Mouse (Mus musculus): ENCODE data around the gene Syne1. TPM values are rescaled to one million over a fixed set of nuclear protein-coding genes. Genes with fewer than 3 reads are reported as not detected.

Gene Syne1
- total and polyA plus RNA-seq, 3 experiments = 29.0 to 66.6 (median 53.6) TPM

DNA sequence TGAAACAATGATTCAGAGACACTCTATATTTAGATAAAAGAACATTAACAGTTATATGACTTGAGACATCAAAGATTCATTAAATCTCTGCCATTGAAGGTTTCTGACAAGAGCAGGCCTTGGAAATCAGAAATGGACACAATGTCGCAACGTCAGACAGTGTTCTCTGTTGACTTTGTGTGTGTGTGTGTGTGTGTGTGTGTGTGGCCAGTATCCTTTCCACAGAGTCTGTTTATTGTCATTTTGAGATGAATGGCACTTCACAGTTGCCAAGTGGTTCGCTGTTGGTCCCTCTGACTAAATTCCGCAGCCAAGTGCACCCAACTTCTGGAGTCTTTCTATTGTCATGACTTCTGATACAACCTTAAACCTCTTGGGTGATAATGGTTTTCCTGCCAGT is 577.0 kb downstream of the Syne1 start:
- DNase-seq = no peak
- H3K9ac ChIP-seq (ENCODE audit: low read depth, low read length) = no peak overlapping the region
- H3K27me3 ChIP-seq (ENCODE audit: control insufficient read depth, insufficient read depth, low read length) = no peaks in the 10 kb centered on the region
- intact Hi-C loops (cut with DNase I) = no loop called here
- no peaks in the 10 kb centered on the region for H3K36me3 ChIP-seq (ENCODE audit: control insufficient read depth, insufficient read depth, low read length)
- H3K4me1 ChIP-seq (ENCODE audit: control insufficient read depth, insufficient read depth, low read length) = no peaks in the 10 kb centered on the region
- H3K4me3 ChIP-seq = no peak overlapping the region
- TF ChIP-seq POLR2A (IDR thresholded peaks at IDR 0.05; ENCODE audit: insufficient read depth, low read depth, low read length) (no peak), EP300 (IDR thresholded peaks at IDR 0.05; ENCODE audit: insufficient read depth, low read depth, low read length) (no peak), CTCF (IDR thresholded peaks at IDR 0.05) (no peak)
- no peaks in the 10 kb centered on the region for H3K79me2 ChIP-seq (replicated peaks; ENCODE audit: control insufficient read depth, insufficient read depth, low read length)
- no peak overlapping the region for H3K27ac ChIP-seq
- WGBS = 70% methylated on average over 4 of the region's 4 CpGs

DNA sequence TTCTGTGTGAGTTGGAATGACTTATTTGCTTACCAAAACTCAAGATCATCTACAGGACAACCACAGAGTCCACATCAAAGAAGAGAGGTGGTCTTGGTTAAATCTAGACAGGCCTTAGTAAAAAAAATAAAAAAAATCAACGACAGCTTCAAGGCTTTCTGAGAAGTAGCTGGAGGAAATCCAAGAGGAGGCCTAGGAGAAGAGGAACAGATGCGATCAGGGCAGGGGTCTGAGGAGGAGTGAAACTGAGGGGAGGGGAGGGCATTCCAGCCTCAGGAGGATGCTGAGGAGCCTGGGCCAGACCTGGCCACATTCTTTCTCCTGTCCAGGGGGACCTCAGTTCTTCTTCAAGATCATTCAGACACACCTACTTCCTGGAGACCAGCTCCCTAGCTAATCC is 579.3 kb downstream of the Syne1 start:
- no peak for DNase-seq
- Histone ChIP-seq H3K9ac (ENCODE audit: low read depth, low read length) (no peak overlapping the region), H3K27ac (no peak overlapping the region), H3K4me1 (ENCODE audit: control insufficient read depth, insufficient read depth, low read length) (no peaks in the 10 kb centered on the region), H3K36me3 (ENCODE audit: control insufficient read depth, insufficient read depth, low read length) (no peaks in the 10 kb centered on the region), H3K79me2 (replicated peaks; ENCODE audit: control insufficient read depth, insufficient read depth, low read length) (no peaks in the 10 kb centered on the region), H3K4me3 (no peak overlapping the region), H3K27me3 (ENCODE audit: control insufficient read depth, insufficient read depth, low read length) (no peaks in the 10 kb centered on the region)
- TF ChIP-seq POLR2A (IDR thresholded peaks at IDR 0.05; ENCODE audit: insufficient read depth, low read depth, low read length) (no peak), EP300 (IDR thresholded peaks at IDR 0.05; ENCODE audit: insufficient read depth, low read depth, low read length) (no peak), CTCF (IDR thresholded peaks at IDR 0.05) (no peak)
- 44% methylated on average over 2 of the region's 2 CpGs for WGBS
- intact Hi-C loops (cut with DNase I) = no loop called here

DNA sequence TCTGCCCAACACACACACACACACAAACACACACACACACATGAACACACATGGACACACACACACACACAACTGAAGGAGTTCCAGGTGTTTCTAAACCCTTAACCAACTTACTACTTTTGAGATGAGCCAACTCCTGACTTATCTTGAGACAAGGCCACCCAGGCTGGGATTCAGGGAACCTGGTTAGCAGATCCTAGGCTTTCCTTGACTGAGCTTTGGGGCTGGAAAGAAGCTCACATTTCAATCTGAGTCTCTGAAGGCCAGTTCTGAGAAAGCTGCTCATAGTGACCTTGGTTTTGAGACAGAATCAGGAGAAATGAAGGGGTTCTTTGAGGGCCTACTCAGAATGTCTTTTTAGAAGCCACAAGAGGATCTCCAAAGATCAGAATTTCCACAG is 579.7 kb downstream of the Syne1 start:
- DNase-seq = no peak
- no peaks in the 10 kb centered on the region for H3K79me2 ChIP-seq (replicated peaks; ENCODE audit: control insufficient read depth, insufficient read depth, low read length)
- H3K27ac ChIP-seq = no peak overlapping the region
- no peaks in the 10 kb centered on the region for H3K36me3 ChIP-seq (ENCODE audit: control insufficient read depth, insufficient read depth, low read length)
- intact Hi-C loops (cut with DNase I) = no loop called here
- TF ChIP-seq CTCF (IDR thresholded peaks at IDR 0.05) (no peak), EP300 (IDR thresholded peaks at IDR 0.05; ENCODE audit: insufficient read depth, low read depth, low read length) (no peak), POLR2A (IDR thresholded peaks at IDR 0.05; ENCODE audit: insufficient read depth, low read depth, low read length) (no peak)
- H3K4me3 ChIP-seq = no peak overlapping the region
- no peaks in the 10 kb centered on the region for H3K27me3 ChIP-seq (ENCODE audit: control insufficient read depth, insufficient read depth, low read length)
- no peak overlapping the region for H3K9ac ChIP-seq (ENCODE audit: low read depth, low read length)
- H3K4me1 ChIP-seq (ENCODE audit: control insufficient read depth, insufficient read depth, low read length) = no peaks in the 10 kb centered on the region

DNA sequence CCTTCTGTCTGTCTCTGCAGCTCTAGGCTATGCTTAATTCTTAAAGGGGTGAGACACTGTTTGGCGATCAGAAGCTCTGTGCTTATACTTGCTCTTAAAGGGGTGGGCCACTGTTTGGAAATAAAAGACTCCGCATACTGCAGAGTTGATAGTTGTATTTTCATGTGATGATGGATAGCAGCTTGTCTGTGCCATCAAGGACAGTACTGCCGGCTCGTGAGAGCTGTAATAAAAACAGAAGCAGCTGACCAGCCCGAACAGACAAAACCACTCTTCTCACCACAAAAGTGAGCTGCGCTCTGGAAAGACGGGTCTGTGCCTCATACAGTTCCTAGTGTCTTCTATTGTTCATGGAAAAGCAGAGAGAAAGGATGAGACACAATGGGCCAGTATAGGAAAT is 580.1 kb downstream of the Syne1 start:
- WGBS = 76% methylated on average over 7 of the region's 7 CpGs
- Histone ChIP-seq H3K4me3 (no peak overlapping the region), H3K27me3 (ENCODE audit: control insufficient read depth, insufficient read depth, low read length) (no peaks in the 10 kb centered on the region), H3K9ac (ENCODE audit: low read depth, low read length) (no peak overlapping the region), H3K27ac (no peak overlapping the region), H3K36me3 (ENCODE audit: control insufficient read depth, insufficient read depth, low read length) (no peaks in the 10 kb centered on the region), H3K4me1 (ENCODE audit: control insufficient read depth, insufficient read depth, low read length) (no peaks in the 10 kb centered on the region), H3K79me2 (replicated peaks; ENCODE audit: control insufficient read depth, insufficient read depth, low read length) (no peaks in the 10 kb centered on the region)
- no peak for DNase-seq
- TF ChIP-seq POLR2A (IDR thresholded peaks at IDR 0.05; ENCODE audit: insufficient read depth, low read depth, low read length) = no peak
- TF ChIP-seq CTCF (IDR thresholded peaks at IDR 0.05) = no peak
- TF ChIP-seq EP300 (IDR thresholded peaks at IDR 0.05; ENCODE audit: insufficient read depth, low read depth, low read length) = no peak
- intact Hi-C loops (cut with DNase I) = no loop called here

Other genes with a start within 250 kb of the Syne1 start
- gene Myct1, start 42.3 kb upstream of the Syne1 start, total RNA-seq (2021) = 10 to 100 TPM in 1 of 2 experiments, 1 to 10 TPM in 1; 8.4 to 12.8 TPM
- 8.2 and 12.5 TPM in 2 replicates for gene Myct1, start 42.3 kb upstream of the Syne1 start, polyA plus RNA-seq (2012; rRNA removed)
- gene Vip, start 87.7 kb upstream of the Syne1 start, total RNA-seq (2021) = not detected
- not detected in 2 replicates for gene Vip, start 87.7 kb upstream of the Syne1 start, polyA plus RNA-seq (2012; rRNA removed)